Mouse (Mus musculus) cerebellum, adult 11 months (tissue): Measurements from ENCODE around the gene Cnot3.
"Not testable (repeated sequence)": the region's sequence is repeated elsewhere in the genome, so short reads cannot be mapped to it uniquely, and the experiment has no call there.

Source experiments
- DNase-seq: peaks from one replicate; pipeline ENCODE4 v3.0.0; 2022

The Cnot3 gene

DNA sequence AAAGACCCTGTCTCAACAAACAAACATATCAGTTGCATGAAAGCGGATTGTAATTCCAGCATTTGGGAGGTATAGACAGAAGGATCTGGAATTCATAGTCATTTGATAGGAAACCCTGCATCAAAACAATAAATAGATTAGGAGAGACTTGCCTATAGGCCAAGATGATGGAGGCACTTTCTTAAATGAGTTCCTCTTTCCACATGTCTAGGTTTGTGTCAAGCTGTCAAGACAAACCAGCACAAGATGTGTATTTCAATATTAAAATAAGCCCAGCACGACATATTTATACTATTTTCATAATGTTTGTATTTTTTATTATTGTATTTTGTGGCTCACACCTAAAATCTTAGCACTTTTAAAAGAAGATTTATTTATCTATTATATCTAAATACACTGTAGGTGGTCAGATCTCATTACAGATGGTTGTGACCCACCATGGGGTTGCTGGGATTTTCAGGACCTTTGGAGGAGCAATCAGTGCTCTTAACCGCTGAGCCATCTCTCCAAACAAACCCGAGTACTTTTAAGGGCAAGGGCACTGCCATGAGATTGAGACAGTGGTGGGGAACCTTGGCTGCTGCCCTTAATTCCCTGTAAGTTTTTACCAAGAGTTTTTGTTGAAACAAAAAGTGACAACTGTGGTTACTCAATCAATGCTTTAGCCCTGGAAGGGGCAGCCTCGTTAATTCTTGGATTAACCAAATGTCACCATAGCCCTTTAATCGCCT, 58.2 kb downstream of the Cnot3 start:
- no peak for DNase-seq

DNA sequence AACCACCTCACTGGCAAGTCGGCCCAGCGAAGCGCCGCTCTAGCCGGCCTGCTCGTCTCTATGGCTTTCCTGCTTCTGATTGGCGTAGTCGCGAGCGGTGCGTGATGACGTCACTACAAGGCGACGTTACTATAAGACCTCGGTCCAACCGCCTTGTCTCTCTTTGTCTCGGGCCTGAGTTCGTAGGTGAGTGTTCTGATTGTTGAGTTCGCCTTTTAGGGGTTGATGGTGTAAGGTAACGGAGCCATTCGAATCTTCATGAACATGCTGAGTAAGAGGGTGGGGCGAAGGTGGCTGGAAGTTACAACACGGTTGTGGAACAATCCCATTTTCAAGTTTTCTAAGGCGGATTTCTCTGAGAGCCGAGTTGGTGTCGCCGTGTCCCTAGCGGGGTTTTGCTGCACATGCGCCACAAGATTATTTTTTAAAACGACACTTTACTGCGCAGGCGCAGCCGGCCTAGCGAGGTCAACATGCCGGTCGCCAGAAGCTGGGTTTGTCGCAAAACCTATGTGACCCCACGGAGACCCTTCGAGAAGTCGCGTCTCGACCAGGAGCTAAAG, 58.9 kb downstream of the Cnot3 start, which contains the start of gene Rps9:
Gene Rps9, plus strand, starts transcription at position 115 of the 563 bp plus-strand sequence.
- peak; percentile 96 for DNase-seq

DNA sequence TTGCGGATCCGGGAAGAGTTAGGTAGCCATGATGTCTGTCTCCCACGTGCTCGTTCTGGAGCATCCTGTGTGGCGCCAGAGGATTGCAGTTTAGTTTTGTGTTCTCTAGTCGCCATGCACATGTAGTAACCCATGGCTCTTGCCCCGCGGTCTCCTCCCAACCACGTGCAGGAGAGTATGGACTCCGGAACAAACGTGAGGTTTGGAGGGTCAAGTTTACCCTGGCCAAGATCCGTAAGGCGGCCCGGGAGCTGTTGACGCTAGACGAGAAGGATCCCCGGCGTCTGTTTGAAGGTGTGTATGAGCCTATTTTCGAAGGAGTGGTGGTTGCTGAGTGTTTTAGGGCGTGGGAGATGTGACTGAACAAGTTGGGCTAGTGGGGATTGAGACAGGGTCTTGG, 59.4 kb downstream of the Cnot3 start:
- no peak for DNase-seq

DNA sequence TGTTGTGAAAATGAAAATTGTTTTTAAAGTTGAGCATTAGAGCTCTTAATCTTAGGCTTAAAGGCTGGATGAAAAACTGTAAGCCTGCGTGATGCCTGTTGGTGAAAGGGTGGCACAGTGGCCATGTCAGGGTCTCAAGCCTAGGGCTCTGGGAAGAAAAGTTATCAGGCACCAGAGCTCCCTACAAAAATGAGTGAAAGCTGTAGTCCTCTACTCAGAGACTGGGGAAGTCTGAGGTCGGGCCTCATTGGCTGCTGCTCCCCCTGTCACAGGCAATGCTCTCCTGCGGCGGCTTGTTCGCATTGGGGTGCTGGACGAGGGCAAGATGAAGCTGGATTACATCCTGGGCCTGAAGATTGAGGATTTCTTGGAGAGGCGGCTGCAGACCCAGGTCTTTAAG, 60.4 kb downstream of the Cnot3 start:
- not testable (repeated sequence) for DNase-seq

DNA sequence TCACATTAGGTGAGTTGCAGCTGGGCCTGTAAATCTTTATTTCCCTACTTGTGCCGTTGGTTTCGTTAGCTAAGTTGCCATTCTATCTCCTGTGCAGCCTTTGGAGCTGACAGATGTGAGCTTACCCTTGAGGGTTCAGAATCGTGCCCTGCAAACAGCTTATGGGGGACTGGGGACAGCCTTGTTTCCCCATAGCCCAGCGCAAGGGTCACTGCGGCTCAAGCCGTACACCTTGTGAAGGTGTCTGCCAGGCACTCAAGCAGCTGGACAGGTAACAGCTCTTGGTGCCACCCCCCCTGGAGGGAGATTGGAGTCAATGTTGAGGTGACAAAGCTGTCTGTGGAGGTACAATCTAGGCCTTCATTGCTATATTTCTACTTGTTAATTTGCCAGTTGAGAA, 60.8 kb downstream of the Cnot3 start:
- no peak for DNase-seq

DNA sequence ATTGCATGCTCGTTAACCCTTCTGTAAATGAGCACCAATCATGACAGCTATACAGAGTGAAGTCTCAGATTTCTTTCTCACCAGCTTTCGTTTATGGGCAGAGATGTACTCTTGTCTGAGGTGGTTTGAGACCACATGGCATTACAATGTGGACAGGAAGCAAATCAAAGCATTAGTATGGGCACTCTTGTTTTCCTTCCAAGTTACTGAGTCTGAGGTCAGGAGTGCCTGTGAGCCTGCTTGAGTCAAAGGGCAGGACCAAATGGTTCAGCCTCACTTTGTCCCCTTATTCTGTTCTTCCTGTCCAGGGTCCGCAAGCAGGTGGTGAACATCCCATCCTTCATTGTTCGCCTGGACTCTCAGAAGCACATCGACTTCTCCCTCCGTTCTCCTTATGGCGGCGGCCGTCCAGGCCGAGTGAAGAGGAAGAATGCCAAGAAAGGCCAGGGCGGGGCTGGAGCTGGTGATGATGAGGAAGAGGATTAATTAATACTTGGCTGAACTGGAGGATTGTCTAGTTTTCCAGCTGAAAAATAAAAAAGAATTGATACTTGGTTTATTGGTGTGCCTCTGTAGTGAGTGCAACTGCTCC, 61.4 kb downstream of the Cnot3 start:
- DNase-seq = no peak

DNA sequence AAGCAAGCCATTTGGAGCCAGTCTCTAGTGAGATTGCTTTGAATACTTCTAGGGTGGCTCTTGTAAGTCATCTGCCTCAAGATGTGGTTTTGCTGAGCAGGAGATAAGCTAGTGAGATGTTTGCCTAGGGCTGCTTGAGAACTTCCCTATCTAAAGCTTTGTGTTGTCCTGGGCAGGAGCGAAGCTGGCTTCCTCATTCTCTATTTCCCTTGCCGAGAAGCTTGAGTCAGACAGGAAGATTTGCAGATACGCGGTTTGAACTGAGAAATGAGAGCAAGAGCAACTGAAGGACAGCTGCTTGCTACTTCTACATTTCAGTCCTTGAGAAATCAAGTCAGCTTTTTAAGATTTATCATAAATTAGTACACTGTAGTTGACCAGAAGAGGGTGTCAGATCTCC, 62.0 kb downstream of the Cnot3 start:
- no peak for DNase-seq

DNA sequence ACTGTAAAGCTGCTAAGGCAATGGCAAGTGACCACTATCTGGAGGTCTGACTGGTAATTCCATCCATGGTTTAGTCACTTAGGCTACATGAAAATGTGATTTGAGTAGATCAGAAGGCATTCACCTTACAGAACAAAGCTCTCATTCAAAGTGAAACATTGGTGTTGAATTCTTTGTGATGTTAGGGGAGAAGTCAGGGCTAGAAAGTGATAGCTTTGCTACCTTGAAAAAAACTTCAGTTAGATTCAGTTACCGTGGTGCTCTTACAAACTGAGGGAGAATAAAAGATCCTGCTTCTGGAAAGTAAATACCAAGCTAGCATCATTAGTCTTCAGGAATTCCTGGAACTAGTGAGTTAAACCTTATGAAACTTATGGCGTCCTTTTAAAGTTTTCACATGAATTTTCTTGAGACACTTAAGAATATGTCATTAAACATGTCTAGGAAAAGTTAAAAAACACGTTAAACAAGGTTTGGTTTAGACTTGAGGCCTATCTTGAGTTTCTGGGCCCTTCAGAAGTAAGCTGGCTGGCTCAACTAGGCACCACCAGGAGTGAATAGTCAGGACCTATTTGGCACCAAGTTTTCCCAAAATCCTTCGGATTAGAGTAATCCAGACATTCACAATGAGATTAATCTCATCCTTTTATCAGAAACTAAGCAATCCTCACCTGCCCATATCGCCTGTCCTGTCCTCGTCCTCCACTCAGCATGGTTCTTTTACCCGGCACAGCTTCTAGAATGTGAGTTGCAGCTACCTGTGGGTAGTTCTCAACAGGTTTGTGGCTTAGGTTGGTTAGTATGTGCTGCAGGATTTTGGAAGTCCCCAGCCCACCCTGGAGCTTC, 62.7 kb downstream of the Cnot3 start:
- DNase-seq = no peak

DNA sequence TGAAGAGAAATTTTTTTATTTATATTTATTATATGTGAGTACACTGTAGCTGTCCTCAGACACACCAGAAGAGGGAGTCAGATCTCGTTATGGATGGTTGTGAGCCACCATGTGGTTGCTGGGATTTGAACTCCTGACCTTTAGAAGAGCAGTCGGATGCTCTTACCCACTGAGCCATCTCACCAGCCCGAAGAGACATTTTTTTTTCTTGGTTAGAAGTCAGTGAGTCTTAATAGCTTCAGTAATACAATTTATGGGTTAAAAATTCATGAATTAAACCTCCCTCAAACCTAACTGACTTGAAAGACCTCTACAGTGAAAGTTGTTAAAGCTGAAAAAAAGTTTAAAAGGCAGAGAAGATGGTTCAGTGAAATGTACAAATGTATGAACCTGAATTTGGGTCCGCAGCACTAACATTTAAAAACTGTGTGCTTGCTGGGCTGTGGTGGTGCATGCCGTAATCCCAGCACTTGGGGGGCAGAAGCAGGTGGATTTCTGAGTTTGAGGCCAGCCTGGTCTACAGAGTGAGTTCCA, 63.4 kb downstream of the Cnot3 start:
- DNase-seq = not testable (repeated sequence)

DNA sequence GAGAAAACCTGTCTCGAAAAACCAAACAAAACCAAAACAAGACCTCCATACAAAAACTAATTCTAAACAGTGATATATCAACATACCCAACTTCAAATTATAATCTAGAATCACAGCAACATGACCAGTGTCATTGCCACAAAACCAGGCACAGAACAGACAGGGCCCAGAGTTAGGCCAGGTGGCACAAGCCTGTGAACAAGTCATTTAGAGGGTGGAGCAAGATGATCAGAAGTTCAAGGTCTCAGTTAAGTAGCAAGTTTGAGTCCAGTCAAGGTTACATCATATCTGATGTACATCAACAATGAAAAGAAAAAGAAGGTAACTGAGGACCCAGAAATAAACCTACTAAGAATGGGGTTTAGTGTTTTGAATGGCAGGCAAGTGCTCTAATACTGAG, 63.9 kb downstream of the Cnot3 start:
- no peak for DNase-seq
